In genomic region chr19:32628572-32629132, GRCm38 (mm10) we compare ENCODE assay signal across 23 mouse cellular contexts. TPM values are rescaled to one million over a fixed set of nuclear protein-coding genes. Genes with fewer than 3 reads are reported as not detected.
DNase-seq lines count a peak whose midpoint lies in the region; ATAC-seq and TF ChIP-seq lines count a peak whose summit lies in the region.
"Had no signal": no experiment of that assay in that cellular context is flagged by ENCODE, and none has a peak within 500 bp of the region (broad histone marks: within the 10 kb centered on the region; RNA-seq: fewer than 3 reads in every experiment).

No protein-coding gene starts in this region.

- H3K9ac ChIP-seq in heart, embryonic 12.5 days, result no peak overlapping the region
- H3K9ac ChIP-seq in liver, adult 2 months (ENCODE audit: low read depth, low read length), result peak overlapping the region; percentile 53
- no peak overlapping the region for H3K9ac ChIP-seq in kidney, embryonic 15.5 days
- H3K9ac ChIP-seq: embryonic facial prominence, embryonic 12.5 days; forebrain, embryonic 15.5 days; heart, embryonic 15.5 days had no signal

- H3K4me3 ChIP-seq in heart, embryonic 12.5 days, result no peak overlapping the region
- H3K4me3 ChIP-seq in liver, adult 2 months (ENCODE audit: insufficient read depth, low read depth, low read length), result no peak overlapping the region
- no peak overlapping the region for H3K4me3 ChIP-seq in kidney, embryonic 15.5 days (replicated peaks)
- H3K4me3 ChIP-seq: embryonic facial prominence, embryonic 12.5 days; forebrain, embryonic 15.5 days; heart, embryonic 10.5 days; heart, embryonic 15.5 days had no signal

- WGBS in heart, embryonic 12.5 days, result 80% methylated on average over 7 of the region's 7 CpGs
- 20% methylated on average over 7 of the region's 7 CpGs for WGBS in liver, adult 2 months
- 65% methylated on average over 7 of the region's 7 CpGs for WGBS in kidney, embryonic 15.5 days

- DNase-seq in heart, adult 11 months, result peak; percentile 68
- DNase-seq in liver, adult 2 months (ENCODE audit: extremely low read depth, low read depth, low spot score), result peak; percentile 91
- DNase-seq in liver, result no peak
- DNase-seq in kidney, postnatal 25 days, result peak; percentile 38 to 59
- DNase-seq in spleen, adult 18-20 months, result no peak
- DNase-seq in layer of hippocampus, adult 9-10 months (ENCODE audit: low spot score), result no peak
- DNase-seq: adrenal gland, postnatal 10 days; B cell, adult 2 months; cerebellum, adult 11 months; cerebellum, adult 8-10 months; cerebellum, postnatal 14 days; embryo, embryonic 11 days; gastrocnemius, postnatal 36 days; heart, adult 18-20 months; heart, postnatal 14 days had no signal

- no peaks in the 10 kb centered on the region for H3K27me3 ChIP-seq in heart, embryonic 12.5 days (replicated peaks)
- no peaks in the 10 kb centered on the region for H3K27me3 ChIP-seq in liver, adult 2 months (ENCODE audit: control insufficient read depth, insufficient read depth, low read length)
- no peaks in the 10 kb centered on the region for H3K27me3 ChIP-seq in kidney, embryonic 15.5 days
- H3K27me3 ChIP-seq: embryonic facial prominence, embryonic 12.5 days; forebrain, embryonic 15.5 days; heart, embryonic 15.5 days had no signal

- no peaks in the 10 kb centered on the region for H3K9me3 ChIP-seq in heart, embryonic 12.5 days (replicated peaks)
- H3K9me3 ChIP-seq in kidney, embryonic 15.5 days (replicated peaks), result no peaks in the 10 kb centered on the region
- H3K9me3 ChIP-seq: embryonic facial prominence, embryonic 12.5 days; forebrain, embryonic 15.5 days; G1E; heart, embryonic 10.5 days; heart, embryonic 15.5 days had no signal

- H3K79me2 ChIP-seq in liver, adult 2 months (ENCODE audit: control insufficient read depth, insufficient read depth, low read length), result peaks cover 5% of the 10 kb centered on the region; the same call in 1 of the 2 replicates

- no peak for ATAC-seq in heart, embryonic 12.5 days (ENCODE audit: insufficient number of reproducible peaks, low FRiP score)
- peak; percentile 25; the same call in 1 of the 2 replicates for ATAC-seq in kidney, embryonic 15.5 days (replicated peaks; ENCODE audit: low FRiP score)
- ATAC-seq: CD4-positive, CD25-positive, alpha-beta regulatory T cell, adult 4 months; forebrain, embryonic 15.5 days had no signal

- no peak overlapping the region for H3K4me2 ChIP-seq in heart, embryonic 12.5 days
- H3K4me2 ChIP-seq in kidney, embryonic 15.5 days, result no peak overlapping the region
- H3K4me2 ChIP-seq: embryonic facial prominence, embryonic 12.5 days; forebrain, embryonic 15.5 days; heart, embryonic 15.5 days had no signal

- no peak overlapping the region for H3K27ac ChIP-seq in heart, embryonic 12.5 days (ENCODE audit: poor library complexity, severe bottlenecking)
- peak overlapping the region; percentile 85 for H3K27ac ChIP-seq in liver, adult 2 months (replicated peaks; ENCODE audit: insufficient read depth, low read depth, low read length)
- H3K27ac ChIP-seq in kidney, embryonic 15.5 days, result peak overlapping the region; percentile 1; the same call in 1 of the 2 replicates
- H3K27ac ChIP-seq: embryonic facial prominence, embryonic 12.5 days; forebrain, embryonic 15.5 days; heart, embryonic 10.5 days; heart, embryonic 15.5 days had no signal

- peaks cover 6% of the 10 kb centered on the region; the same call in 1 of the 2 replicates for H3K4me1 ChIP-seq in heart, embryonic 12.5 days (replicated peaks)
- peaks cover 13% of the 10 kb centered on the region for H3K4me1 ChIP-seq in liver, adult 2 months (ENCODE audit: control insufficient read depth, insufficient read depth, low read length)
- peaks cover 6% of the 10 kb centered on the region for H3K4me1 ChIP-seq in kidney, embryonic 15.5 days
- H3K4me1 ChIP-seq: embryonic facial prominence, embryonic 12.5 days; forebrain, embryonic 15.5 days had no signal

- TF ChIP-seq POLR2A in liver, adult 2 months (IDR thresholded peaks at IDR 0.05; ENCODE audit: extremely low read depth, insufficient read depth, low read length), result no peak

- TF ChIP-seq CTCF in liver, adult 2 months (IDR thresholded peaks at IDR 0.05; ENCODE audit: low read depth, low read length), result no peak

- no peaks in the 10 kb centered on the region for H3K36me3 ChIP-seq in heart, embryonic 12.5 days
- H3K36me3 ChIP-seq in liver, adult 2 months (ENCODE audit: control insufficient read depth, insufficient read depth, low read length), result peaks cover under 1% of the 10 kb centered on the region; the same call in 1 of the 2 replicates
- H3K36me3 ChIP-seq in kidney, embryonic 15.5 days, result no peaks in the 10 kb centered on the region
- H3K36me3 ChIP-seq: embryonic facial prominence, embryonic 12.5 days; forebrain, embryonic 15.5 days; heart, embryonic 10.5 days; heart, embryonic 15.5 days had no signal

RNA-seq across cellular contexts. Expression of gene Papss2, which starts 33.1 kb away (rescaled TPM):
- polyA plus RNA-seq in heart, embryonic 12.5 days (2016; fragmentation: Nextera tagmentation; extraction: Ambion mirVana), result 27.1 and 27.5 TPM in 2 replicates
- total RNA-seq in liver, adult 2 months (2014; rRNA removed), result 211 and 223 TPM in 2 replicates
- polyA plus RNA-seq in liver, adult 2 months (2012; rRNA removed), result 75.1 and 86.7 TPM in 2 replicates
- polyA plus RNA-seq in kidney, embryonic 15.5 days (2015; fragmentation: Nextera tagmentation; extraction: Ambion mirVana), result 17.2 and 17.6 TPM in 2 replicates

Comparison
In these comparisons a context has a peak if more than half of its experiments do, and no peak if none do; other contexts are left out.
1. DNase-seq: peak in heart, adult 11 months (single experiment), liver, adult 2 months (single experiment) and kidney, postnatal 25 days (2 of 2); none in liver (single experiment), spleen, adult 18-20 months (0 of 2) and layer of hippocampus, adult 9-10 months (single experiment).